Mouse (Mus musculus): ENCODE measurements at regions not wholly inside any gene's neighbourhood (a gene's known extent, or its start where the extent isn't known, plus 50 kb on each side); places are given as distances from the start of the nearest gene placed in this dataset.

- no peak for ATAC-seq
- Histone ChIP-seq H3K36me3 (ENCODE audit: insufficient read depth) (no peaks in the 10 kb centered on the region), H3K4me1 (ENCODE audit: insufficient read depth) (no peaks in the 10 kb centered on the region), H3K9ac (no peak overlapping the region), H3K4me3 (ENCODE audit: low read depth, low read length) (no peak overlapping the region), H3K9me3 (ENCODE audit: low read length) (no peaks in the 10 kb centered on the region), H3K27ac (ENCODE audit: low read depth, low read length) (no peak overlapping the region), H3K4me2 (ENCODE audit: low read depth) (no peak overlapping the region), H3K27me3 (ENCODE audit: insufficient read depth, low read length) (no peaks in the 10 kb centered on the region)
- no peak for DNase-seq
- 78% methylated on average over 2 of the region's 2 CpGs for WGBS
- no peak for TF ChIP-seq CTCF (IDR thresholded peaks at IDR 0.05; ENCODE audit: low read depth)
Observed at GRCm38 (mm10) chr5:41994307-41994706, 73.5 kb upstream of the Gm16223 start.

- DNase-seq (no peak), ATAC-seq (no peak)
- H3K27me3 ChIP-seq (ENCODE audit: insufficient read depth, low read length), result no peaks in the 10 kb centered on the region
- H3K9ac ChIP-seq, result no peak overlapping the region
- no peak overlapping the region for H3K27ac ChIP-seq (ENCODE audit: low read depth, low read length)
- H3K4me3 ChIP-seq (ENCODE audit: low read depth, low read length), result no peak overlapping the region
- H3K9me3 ChIP-seq (ENCODE audit: low read length), result no peaks in the 10 kb centered on the region
- no peaks in the 10 kb centered on the region for H3K4me1 ChIP-seq (ENCODE audit: insufficient read depth)
- 67% methylated on average over 4 of the region's 4 CpGs for WGBS
- TF ChIP-seq CTCF (IDR thresholded peaks at IDR 0.05; ENCODE audit: low read depth), result no peak
- no peak overlapping the region for H3K4me2 ChIP-seq (ENCODE audit: low read depth)
- no peaks in the 10 kb centered on the region for H3K36me3 ChIP-seq (ENCODE audit: insufficient read depth)
Observed at GRCm38 (mm10) chr5:41983556-41983955, 84.2 kb upstream of the Gm16223 start.

- H3K27me3 ChIP-seq (ENCODE audit: insufficient read depth, low read length), result no peaks in the 10 kb centered on the region
- no peaks in the 10 kb centered on the region for H3K36me3 ChIP-seq (ENCODE audit: insufficient read depth)
- H3K4me3 ChIP-seq (ENCODE audit: low read depth, low read length), result no peak overlapping the region
- H3K9ac ChIP-seq, result no peak overlapping the region
- H3K4me1 ChIP-seq (ENCODE audit: insufficient read depth), result no peaks in the 10 kb centered on the region
- no peaks in the 10 kb centered on the region for H3K9me3 ChIP-seq (ENCODE audit: low read length)
- ATAC-seq (no peak), DNase-seq (no peak)
- H3K27ac ChIP-seq (ENCODE audit: low read depth, low read length), result no peak overlapping the region
- TF ChIP-seq CTCF (IDR thresholded peaks at IDR 0.05; ENCODE audit: low read depth), result no peak
- H3K4me2 ChIP-seq (ENCODE audit: low read depth), result no peak overlapping the region
Observed at GRCm38 (mm10) chr5:41975535-41975934, 92.2 kb upstream of the Gm16223 start.

- WGBS, result 62% methylated on average over 1 of the region's 1 CpGs
- no peak overlapping the region for H3K4me3 ChIP-seq (ENCODE audit: low read depth, low read length)
- H3K27ac ChIP-seq (ENCODE audit: low read depth, low read length), result no peak overlapping the region
- no peak for ATAC-seq
- no peaks in the 10 kb centered on the region for H3K9me3 ChIP-seq (ENCODE audit: low read length)
- no peak for DNase-seq
- no peaks in the 10 kb centered on the region for H3K27me3 ChIP-seq (ENCODE audit: insufficient read depth, low read length)
- peak; percentile 36 for TF ChIP-seq CTCF (IDR thresholded peaks at IDR 0.05; ENCODE audit: low read depth)
- H3K9ac ChIP-seq, result no peak overlapping the region
- H3K36me3 ChIP-seq (ENCODE audit: insufficient read depth), result no peaks in the 10 kb centered on the region
- no peaks in the 10 kb centered on the region for H3K4me1 ChIP-seq (ENCODE audit: insufficient read depth)
- no peak overlapping the region for H3K4me2 ChIP-seq (ENCODE audit: low read depth)
Observed at GRCm38 (mm10) chr5:41971201-41971600, 96.6 kb upstream of the Gm16223 start.

- WGBS, result 85% methylated on average over 1 of the region's 1 CpGs
- no peaks in the 10 kb centered on the region for H3K9me3 ChIP-seq (ENCODE audit: low read length)
- no peaks in the 10 kb centered on the region for H3K27me3 ChIP-seq (ENCODE audit: insufficient read depth, low read length)
- no peak overlapping the region for H3K4me3 ChIP-seq (ENCODE audit: low read depth, low read length)
- DNase-seq (peak; percentile 23), ATAC-seq (peak; percentile 55)
- H3K27ac ChIP-seq (ENCODE audit: low read depth, low read length), result no peak overlapping the region
- TF ChIP-seq CTCF (IDR thresholded peaks at IDR 0.05; ENCODE audit: low read depth), result no peak
- H3K4me1 ChIP-seq (ENCODE audit: insufficient read depth), result no peaks in the 10 kb centered on the region
- H3K4me2 ChIP-seq (ENCODE audit: low read depth), result no peak overlapping the region
- no peak overlapping the region for H3K9ac ChIP-seq
- H3K36me3 ChIP-seq (ENCODE audit: insufficient read depth), result no peaks in the 10 kb centered on the region
Observed at GRCm38 (mm10) chr5:41966958-41967357, 100.8 kb upstream of the Gm16223 start.

GRCm38 (mm10) chr5:41947114-41947640 is 103.1 kb upstream of the Bod1l start:
- H3K36me3 ChIP-seq (ENCODE audit: insufficient read depth), result no peaks in the 10 kb centered on the region
- no peak overlapping the region for H3K4me3 ChIP-seq (ENCODE audit: low read depth, low read length)
- TF ChIP-seq CTCF (IDR thresholded peaks at IDR 0.05; ENCODE audit: low read depth), result no peak
- ATAC-seq, result peak; percentile 83
- no peaks in the 10 kb centered on the region for H3K27me3 ChIP-seq (ENCODE audit: insufficient read depth, low read length)
- no peaks in the 10 kb centered on the region for H3K4me1 ChIP-seq (ENCODE audit: insufficient read depth)
- H3K4me2 ChIP-seq (ENCODE audit: low read depth), result no peak overlapping the region
- 46% methylated on average over 7 of the region's 7 CpGs for WGBS
- H3K9ac ChIP-seq, result no peak overlapping the region
- peak; percentile 66 for DNase-seq
- no peaks in the 10 kb centered on the region for H3K9me3 ChIP-seq (ENCODE audit: low read length)
- H3K27ac ChIP-seq (ENCODE audit: low read depth, low read length), result no peak overlapping the region

GRCm38 (mm10) chr5:41943399-41943798 is 99.3 kb upstream of the Bod1l start:
- Histone ChIP-seq H3K4me1 (ENCODE audit: insufficient read depth) (no peaks in the 10 kb centered on the region; the same call in 1 of the 2 replicates), H3K27me3 (ENCODE audit: insufficient read depth, low read length) (no peaks in the 10 kb centered on the region), H3K9ac (no peak overlapping the region), H3K9me3 (ENCODE audit: low read length) (no peaks in the 10 kb centered on the region), H3K4me3 (ENCODE audit: low read depth, low read length) (no peak overlapping the region), H3K4me2 (ENCODE audit: low read depth) (no peak overlapping the region), H3K36me3 (ENCODE audit: insufficient read depth) (no peaks in the 10 kb centered on the region), H3K27ac (ENCODE audit: low read depth, low read length) (no peak overlapping the region)
- ATAC-seq, result no peak
- no peak for DNase-seq
- whole genome bisulfite sequencing, result 89% methylated on average over 6 of the region's 6 CpGs
- TF ChIP-seq CTCF (IDR thresholded peaks at IDR 0.05; ENCODE audit: low read depth), result no peak
